Mouse (Mus musculus): ENCODE data around the gene Prss36. TPM values are rescaled to one million over a fixed set of nuclear protein-coding genes. Genes with fewer than 3 reads are reported as not detected.

Gene Prss36
- polyA plus RNA-seq, 1 experiment from 2014 or later, result 10.7 TPM

- peaks cover 35% of the 10 kb centered on the region for H3K4me1 ChIP-seq (ENCODE audit: control insufficient read depth, insufficient read depth, low read length)
- H3K36me3 ChIP-seq (ENCODE audit: control insufficient read depth, insufficient read depth, low read length), result no peaks in the 10 kb centered on the region
- peak; percentile 17; the same call in 1 of the 2 replicates for ATAC-seq (ENCODE audit: insufficient read depth, low FRiP score)
- H3K9ac ChIP-seq (ENCODE audit: low read length), result peak overlapping the region; percentile 78
- H3K4me3 ChIP-seq (replicated peaks; ENCODE audit: low read length), result peak overlapping the region; percentile 70
- no peaks in the 10 kb centered on the region for H3K9me3 ChIP-seq (replicated peaks; ENCODE audit: control insufficient read depth, low read length)
- no peaks in the 10 kb centered on the region for H3K27me3 ChIP-seq (ENCODE audit: control insufficient read depth, insufficient read depth, low read length)
- H3K4me2 ChIP-seq (ENCODE audit: low read depth, low read length), result peak overlapping the region; percentile 69
- under 1% methylated on average over 38 of the region's 38 CpGs for WGBS
- H3K27ac ChIP-seq (ENCODE audit: low read length), result peak overlapping the region; percentile 73
Observed at GRCm38 (mm10) chr7:127935748-127936159, 10.8 kb downstream of the Prss36 start.

DNA sequence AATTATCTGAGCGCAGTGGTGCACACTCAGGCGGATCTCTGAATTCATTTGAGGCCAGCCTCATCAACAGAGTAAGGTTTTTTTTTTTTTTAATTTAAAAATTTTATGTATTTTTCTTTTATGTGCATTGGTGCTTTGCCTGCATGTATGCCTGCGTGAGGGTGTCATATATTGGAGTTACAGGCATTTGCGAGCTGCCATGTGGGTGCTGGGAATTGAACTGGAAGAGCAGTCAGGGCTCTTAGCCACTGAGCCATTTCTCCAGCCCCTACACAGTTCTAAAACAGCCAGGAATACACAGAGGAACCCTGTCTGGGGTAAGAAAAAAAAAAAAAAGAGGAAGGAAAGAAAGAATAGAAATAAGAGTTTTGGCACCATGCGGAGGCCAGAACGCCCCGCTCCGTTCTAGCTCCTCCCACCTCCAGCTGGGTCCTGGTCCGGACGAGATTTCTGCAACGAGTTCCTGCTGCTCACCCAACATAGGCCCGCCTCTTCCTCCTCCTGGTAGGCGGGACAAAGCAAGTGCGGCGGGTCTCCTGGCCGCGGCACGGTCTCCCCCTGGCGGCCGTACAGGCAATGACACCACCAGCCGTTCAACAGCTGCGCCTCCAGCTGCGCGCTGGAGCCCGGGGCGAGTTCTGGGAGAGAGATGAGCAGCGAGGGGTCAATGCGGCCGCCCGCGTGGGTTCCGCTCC lies 11.3 kb downstream of the Prss36 start:
- H3K36me3 ChIP-seq (ENCODE audit: control insufficient read depth, insufficient read depth, low read length), result no peaks in the 10 kb centered on the region
- peak overlapping the region; percentile 70 for H3K4me3 ChIP-seq (replicated peaks; ENCODE audit: low read length)
- peak overlapping the region; percentile 78 for H3K9ac ChIP-seq (ENCODE audit: low read length)
- peaks cover 35% of the 10 kb centered on the region for H3K4me1 ChIP-seq (ENCODE audit: control insufficient read depth, insufficient read depth, low read length)
- peak overlapping the region; percentile 69 for H3K4me2 ChIP-seq (ENCODE audit: low read depth, low read length)
- H3K27ac ChIP-seq (ENCODE audit: low read length), result peak overlapping the region; percentile 73
- peak; percentile 91 for ATAC-seq (ENCODE audit: insufficient read depth, low FRiP score)
- 6% methylated on average over 32 of the region's 32 CpGs for WGBS
- H3K27me3 ChIP-seq (ENCODE audit: control insufficient read depth, insufficient read depth, low read length), result no peaks in the 10 kb centered on the region
- H3K9me3 ChIP-seq (replicated peaks; ENCODE audit: control insufficient read depth, low read length), result no peaks in the 10 kb centered on the region

GRCm38 (mm10) chr7:127934075-127934474 lies 12.4 kb downstream of the Prss36 start:
- H3K9me3 ChIP-seq (replicated peaks; ENCODE audit: control insufficient read depth, low read length), result no peaks in the 10 kb centered on the region
- no peaks in the 10 kb centered on the region for H3K27me3 ChIP-seq (ENCODE audit: control insufficient read depth, insufficient read depth, low read length)
- H3K9ac ChIP-seq (ENCODE audit: low read length), result peak overlapping the region; percentile 49
- no peak overlapping the region for H3K4me3 ChIP-seq (replicated peaks; ENCODE audit: low read length)
- ATAC-seq (ENCODE audit: insufficient read depth, low FRiP score), result no peak
- H3K4me1 ChIP-seq (ENCODE audit: control insufficient read depth, insufficient read depth, low read length), result peaks cover 35% of the 10 kb centered on the region
- H3K27ac ChIP-seq (ENCODE audit: low read length), result 0 out of 2 replicates have a peak overlapping the region, but pooled peaks have one; percentile 11
- no peak overlapping the region for H3K4me2 ChIP-seq (ENCODE audit: low read depth, low read length)
- no peaks in the 10 kb centered on the region for H3K36me3 ChIP-seq (ENCODE audit: control insufficient read depth, insufficient read depth, low read length)
- 82% methylated on average over 5 of the region's 5 CpGs for WGBS

- WGBS, result 27% methylated on average over 13 of the region's 13 CpGs
- Histone ChIP-seq H3K9me3 (replicated peaks; ENCODE audit: control insufficient read depth, low read length) (no peaks in the 10 kb centered on the region), H3K27ac (ENCODE audit: low read length) (peak overlapping the region; percentile 89), H3K4me2 (ENCODE audit: low read depth, low read length) (peak overlapping the region; percentile 33), H3K36me3 (ENCODE audit: control insufficient read depth, insufficient read depth, low read length) (no peaks in the 10 kb centered on the region), H3K4me1 (ENCODE audit: control insufficient read depth, insufficient read depth, low read length) (peaks cover 35% of the 10 kb centered on the region), H3K9ac (ENCODE audit: low read length) (peak overlapping the region; percentile 55), H3K4me3 (replicated peaks; ENCODE audit: low read length) (no peak overlapping the region), H3K27me3 (ENCODE audit: control insufficient read depth, insufficient read depth, low read length) (no peaks in the 10 kb centered on the region)
- no peak for ATAC-seq (ENCODE audit: insufficient read depth, low FRiP score)
Observed at GRCm38 (mm10) chr7:127932273-127933031, 14.1 kb downstream of the Prss36 start.

DNA sequence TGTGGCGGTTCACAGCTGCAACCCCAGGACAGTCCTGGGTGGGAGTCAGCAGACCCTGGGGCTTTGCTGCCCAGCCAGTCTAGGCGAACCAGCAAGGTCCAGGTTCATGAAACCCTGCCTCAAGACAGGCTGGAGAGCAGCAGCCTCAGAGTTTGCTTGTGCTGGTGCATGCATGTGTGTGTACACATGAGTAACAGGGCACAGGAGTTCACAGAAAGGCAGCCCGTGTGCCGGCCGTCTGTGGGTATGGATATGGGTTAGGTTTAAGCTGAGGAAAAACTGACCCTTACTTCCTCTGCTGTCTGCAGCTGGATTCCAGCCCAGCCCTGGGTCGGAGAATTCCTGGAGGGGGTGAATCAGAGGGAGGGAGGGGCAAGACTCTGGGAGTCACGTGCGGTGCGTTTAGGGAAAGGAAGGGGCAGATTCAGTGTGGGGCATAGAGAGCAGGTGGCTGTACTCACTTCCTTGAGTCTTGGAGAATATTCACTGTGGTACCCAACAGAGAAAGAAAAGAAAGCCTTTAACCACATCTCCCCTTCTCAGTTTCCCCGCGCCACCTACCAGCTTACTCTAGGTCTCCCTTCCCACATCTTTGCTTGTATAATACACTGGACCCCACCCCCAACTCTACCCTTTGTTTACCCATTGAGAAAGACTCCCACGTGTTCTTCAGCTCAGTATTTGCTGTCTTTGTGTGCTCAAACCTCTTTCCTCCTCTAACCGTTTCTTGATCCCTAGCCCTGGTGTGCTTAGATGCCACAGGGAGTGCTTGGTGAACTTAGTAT lies 15.0 kb downstream of the Prss36 start:
- no peaks in the 10 kb centered on the region for H3K27me3 ChIP-seq (ENCODE audit: control insufficient read depth, insufficient read depth, low read length)
- H3K4me3 ChIP-seq (replicated peaks; ENCODE audit: low read length), result no peak overlapping the region
- peak; percentile 16 for ATAC-seq (ENCODE audit: insufficient read depth, low FRiP score)
- H3K9ac ChIP-seq (ENCODE audit: low read length), result peak overlapping the region; percentile 41
- no peaks in the 10 kb centered on the region for H3K9me3 ChIP-seq (replicated peaks; ENCODE audit: control insufficient read depth, low read length)
- peak overlapping the region; percentile 33 for H3K4me2 ChIP-seq (ENCODE audit: low read depth, low read length)
- peaks cover 33% of the 10 kb centered on the region for H3K4me1 ChIP-seq (ENCODE audit: control insufficient read depth, insufficient read depth, low read length)
- WGBS, result 20% methylated on average over 13 of the region's 13 CpGs
- H3K36me3 ChIP-seq (ENCODE audit: control insufficient read depth, insufficient read depth, low read length), result peaks cover under 1% of the 10 kb centered on the region; the same call in 1 of the 2 replicates
- peak overlapping the region; percentile 89 for H3K27ac ChIP-seq (ENCODE audit: low read length)

DNA sequence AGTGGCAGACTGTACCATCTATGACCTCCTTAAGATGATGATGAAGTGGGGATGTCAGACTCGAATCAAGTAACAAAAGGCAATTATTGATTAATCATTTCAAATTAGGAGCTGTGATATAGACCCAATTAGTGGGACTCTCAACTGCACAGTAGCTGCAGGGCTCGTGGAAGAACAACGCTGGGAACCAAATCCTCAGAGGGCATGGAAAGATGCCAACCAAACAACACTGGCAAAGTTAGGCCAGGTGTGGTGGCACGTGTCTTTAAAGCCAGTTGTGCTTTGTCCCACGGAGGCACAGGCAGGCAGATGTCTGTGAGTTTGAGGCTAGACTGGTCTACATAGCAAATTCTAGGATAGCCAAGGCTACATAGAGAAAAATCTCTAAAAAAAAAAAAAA lies 15.9 kb downstream of the Prss36 start:
- Histone ChIP-seq H3K36me3 (ENCODE audit: control insufficient read depth, insufficient read depth, low read length) (peaks cover 6% of the 10 kb centered on the region), H3K9ac (ENCODE audit: low read length) (0 out of 2 replicates have a peak overlapping the region, but pooled peaks have one; percentile 24), H3K4me3 (replicated peaks; ENCODE audit: low read length) (peak overlapping the region; percentile 59; the same call in 1 of the 2 replicates), H3K4me1 (ENCODE audit: control insufficient read depth, insufficient read depth, low read length) (peaks cover 29% of the 10 kb centered on the region), H3K9me3 (replicated peaks; ENCODE audit: control insufficient read depth, low read length) (no peaks in the 10 kb centered on the region), H3K4me2 (ENCODE audit: low read depth, low read length) (peak overlapping the region; percentile 43), H3K27me3 (ENCODE audit: control insufficient read depth, insufficient read depth, low read length) (no peaks in the 10 kb centered on the region), H3K27ac (ENCODE audit: low read length) (peak overlapping the region; percentile 89)
- 64% methylated on average over 5 of the region's 5 CpGs for WGBS
- no peak for ATAC-seq (ENCODE audit: insufficient read depth, low FRiP score)

DNA sequence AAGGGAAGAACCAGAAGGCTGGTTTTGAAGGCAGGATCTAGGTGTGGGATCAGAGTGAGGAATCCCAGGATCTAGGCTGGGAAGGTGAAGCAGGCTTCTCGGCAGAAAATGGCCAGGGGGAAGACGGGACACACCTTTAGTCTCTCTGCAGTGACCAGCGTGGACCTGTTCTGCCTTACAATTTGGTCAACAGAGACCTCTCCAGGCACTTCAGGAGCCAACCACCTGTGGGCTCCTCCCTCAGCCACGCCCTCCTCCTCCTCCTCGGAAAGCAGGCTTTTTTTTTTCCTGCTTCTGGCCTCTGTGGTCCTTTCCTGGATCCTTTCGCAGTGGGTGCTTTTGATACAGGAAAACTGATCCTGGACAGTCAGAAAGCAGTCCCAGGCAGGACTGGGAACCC lies 16.6 kb downstream of the Prss36 start, which contains the start of gene Prss8:
Gene Prss8, minus strand, starts transcription at position 182 of the 400 bp plus-strand sequence.
- Histone ChIP-seq H3K27me3 (ENCODE audit: control insufficient read depth, insufficient read depth, low read length) (no peaks in the 10 kb centered on the region), H3K4me1 (ENCODE audit: control insufficient read depth, insufficient read depth, low read length) (peaks cover 29% of the 10 kb centered on the region), H3K9ac (ENCODE audit: low read length) (peak within 1 kb of the TSS; percentile 75), H3K9me3 (replicated peaks; ENCODE audit: control insufficient read depth, low read length) (no peaks in the 10 kb centered on the region), H3K27ac (ENCODE audit: low read length) (peak within 1 kb of the TSS; percentile 89), H3K36me3 (ENCODE audit: control insufficient read depth, insufficient read depth, low read length) (peaks cover 6% of the 10 kb centered on the region), H3K4me3 (replicated peaks; ENCODE audit: low read length) (peak within 1 kb of the TSS; percentile 59), H3K4me2 (ENCODE audit: low read depth, low read length) (peak within 1 kb of the TSS; percentile 43)
- WGBS, result 19% methylated on average over 6 of the region's 6 CpGs
- ATAC-seq (ENCODE audit: insufficient read depth, low FRiP score), result peak; percentile 45; the same call in 1 of the 2 replicates

- Histone ChIP-seq H3K27me3 (ENCODE audit: control insufficient read depth, insufficient read depth, low read length) (no peaks in the 10 kb centered on the region), H3K4me2 (ENCODE audit: low read depth, low read length) (peak overlapping the region; percentile 43), H3K4me1 (ENCODE audit: control insufficient read depth, insufficient read depth, low read length) (peaks cover 21% of the 10 kb centered on the region), H3K4me3 (replicated peaks; ENCODE audit: low read length) (peak overlapping the region; percentile 59), H3K36me3 (ENCODE audit: control insufficient read depth, insufficient read depth, low read length) (peaks cover 6% of the 10 kb centered on the region), H3K9me3 (replicated peaks; ENCODE audit: control insufficient read depth, low read length) (no peaks in the 10 kb centered on the region), H3K27ac (ENCODE audit: low read length) (peak overlapping the region; percentile 89), H3K9ac (ENCODE audit: low read length) (peak overlapping the region; percentile 75)
- WGBS, result 37% methylated on average over 5 of the region's 5 CpGs
- ATAC-seq (ENCODE audit: insufficient read depth, low FRiP score), result no peak
Observed at GRCm38 (mm10) chr7:127928596-127928995, 17.9 kb downstream of the Prss36 start.

Measured in stomach, embryonic 16.5 days (tissue).